In genomic region chr3:137868094-137868913, GRCm38 (mm10) we compare ENCODE assay signal across 8 mouse cellular contexts. TPM values are rescaled to one million over a fixed set of nuclear protein-coding genes. Genes with fewer than 3 reads are reported as not detected.
DNase-seq lines count a peak whose midpoint lies in the region; ATAC-seq lines count a peak whose summit lies in the region.

No protein-coding gene starts in this region.

- peak; percentile 4; the same call in 1 of the 2 replicates for ATAC-seq in intestine, embryonic 16.5 days
- no peak for ATAC-seq in neural tube, embryonic 15.5 days (ENCODE audit: low FRiP score)
- no peak for ATAC-seq in megakaryocyte progenitor cell, adult 5-6 weeks (replicated peaks; ENCODE audit: poor library complexity)

- intact Hi-C loops in heart, postnatal 36 days (cut with DNase I): loop anchor here (5.0 kb wide), 2 partner anchors 199 to 574 kb away; partner anchors contain the start of genes 1110002E22Rik, Adh5 and Gm5105

- WGBS in heart, embryonic 10.5 days: 4% methylated on average over 26 of the region's 26 CpGs
- 3% methylated on average over 26 of the region's 26 CpGs for WGBS in intestine, embryonic 16.5 days
- WGBS in neural tube, embryonic 15.5 days: 3% methylated on average over 22 of the region's 26 CpGs

- H3K4me1 ChIP-seq in heart, embryonic 10.5 days: peaks cover 8% of the 10 kb centered on the region; the same call in 1 of the 2 replicates
- peaks cover 7% of the 10 kb centered on the region for H3K4me1 ChIP-seq in intestine, embryonic 16.5 days (ENCODE audit: control insufficient read depth, insufficient read depth, low read length)
- H3K4me1 ChIP-seq in neural tube, embryonic 15.5 days: peaks cover 27% of the 10 kb centered on the region

- H3K27me3 ChIP-seq in heart, embryonic 10.5 days (ENCODE audit: insufficient read depth, poor library complexity, severe bottlenecking): no peaks in the 10 kb centered on the region
- H3K27me3 ChIP-seq in intestine, embryonic 16.5 days (replicated peaks; ENCODE audit: control insufficient read depth, insufficient read depth, low read length): no peaks in the 10 kb centered on the region
- H3K27me3 ChIP-seq in neural tube, embryonic 15.5 days (replicated peaks): no peaks in the 10 kb centered on the region

- no peaks in the 10 kb centered on the region for H3K9me3 ChIP-seq in heart, embryonic 10.5 days
- H3K9me3 ChIP-seq in intestine, embryonic 16.5 days (ENCODE audit: control insufficient read depth, low read length): no peaks in the 10 kb centered on the region
- H3K9me3 ChIP-seq in neural tube, embryonic 15.5 days (replicated peaks): no peaks in the 10 kb centered on the region

- H3K9ac ChIP-seq in intestine, embryonic 16.5 days (ENCODE audit: low read depth, low read length): peak overlapping the region; percentile 98
- peak overlapping the region; percentile 99 for H3K9ac ChIP-seq in neural tube, embryonic 15.5 days (replicated peaks)

- peak overlapping the region; percentile 91 for H3K4me2 ChIP-seq in intestine, embryonic 16.5 days (ENCODE audit: low read depth, low read length)
- peak overlapping the region; percentile 80 for H3K4me2 ChIP-seq in neural tube, embryonic 15.5 days

- peak; percentile 82 for DNase-seq in heart, embryonic 10.5 days (ENCODE audit: low spot score)
- no peak for DNase-seq in heart, postnatal 36 days
- peak; percentile 54 for DNase-seq in 416B (ENCODE audit: low read depth)
- DNase-seq in embryo, embryonic 11.5 days (ENCODE audit: low read depth, low spot score): peak; percentile 11
- DNase-seq in cerebellum, postnatal 14 days: no peak

- H3K4me3 ChIP-seq in heart, embryonic 10.5 days: peak overlapping the region; percentile 87
- H3K4me3 ChIP-seq in intestine, embryonic 16.5 days (ENCODE audit: low read length): peak overlapping the region; percentile 91
- peak overlapping the region; percentile 92 for H3K4me3 ChIP-seq in neural tube, embryonic 15.5 days (replicated peaks)

- H3K36me3 ChIP-seq in heart, embryonic 10.5 days: peaks cover 8% of the 10 kb centered on the region
- H3K36me3 ChIP-seq in intestine, embryonic 16.5 days (ENCODE audit: control insufficient read depth, insufficient read depth, low read length): no peaks in the 10 kb centered on the region
- H3K36me3 ChIP-seq in neural tube, embryonic 15.5 days: no peaks in the 10 kb centered on the region

- H3K27ac ChIP-seq in heart, embryonic 10.5 days: peak overlapping the region; percentile 99
- peak overlapping the region; percentile 99 for H3K27ac ChIP-seq in intestine, embryonic 16.5 days (ENCODE audit: low read length)
- peak overlapping the region; percentile 97 for H3K27ac ChIP-seq in neural tube, embryonic 15.5 days (replicated peaks)

RNA-seq across cellular contexts. Expression of gene Dnajb14, which starts 0.8 kb away (rescaled TPM):
- 11.1 and 12.9 TPM in 2 replicates for polyA plus RNA-seq in heart, embryonic 10.5 days (2016; fragmentation: Nextera tagmentation; extraction: Ambion mirVana)
- total RNA-seq in heart, postnatal 36 days (2021): 1 to 10 TPM; 8.4 to 8.8 TPM
- 8.6 and 9.6 TPM in 2 replicates for polyA plus RNA-seq in intestine, embryonic 16.5 days (2015; fragmentation: Nextera tagmentation; extraction: Ambion mirVana)
- polyA plus RNA-seq in neural tube, embryonic 15.5 days (2015; fragmentation: Nextera tagmentation; extraction: Ambion mirVana): 15.1 and 17.8 TPM in 2 replicates
- 4.5 and 7.3 TPM in 2 replicates for total RNA-seq in megakaryocyte progenitor cell, adult 5-6 weeks (2015)
- total RNA-seq in megakaryocyte progenitor cell, adult 5-6 weeks (2017): 5.4 and 6.2 TPM in 2 replicates

RNA-seq across cellular contexts. Expression of gene H2afz, which starts 4.0 kb away (rescaled TPM):
- polyA plus RNA-seq in heart, embryonic 10.5 days (2016; fragmentation: Nextera tagmentation; extraction: Ambion mirVana): 1,437 and 1,931 TPM in 2 replicates
- 10 to 100 TPM; 60.4 to 61.0 TPM for total RNA-seq in heart, postnatal 36 days (2021)
- polyA plus RNA-seq in intestine, embryonic 16.5 days (2015; fragmentation: Nextera tagmentation; extraction: Ambion mirVana): 1,225 and 1,412 TPM in 2 replicates
- polyA plus RNA-seq in neural tube, embryonic 15.5 days (2015; fragmentation: Nextera tagmentation; extraction: Ambion mirVana): 714 and 880 TPM in 2 replicates
- 1,493 and 1,629 TPM in 2 replicates for total RNA-seq in megakaryocyte progenitor cell, adult 5-6 weeks (2015)
- 1,461 and 1,542 TPM in 2 replicates for total RNA-seq in megakaryocyte progenitor cell, adult 5-6 weeks (2017)

RNA-seq across cellular contexts. Expression of gene Lamtor3, which starts 50.0 kb away (rescaled TPM):
- polyA plus RNA-seq in heart, embryonic 10.5 days (2016; fragmentation: Nextera tagmentation; extraction: Ambion mirVana): 99.2 and 100 TPM in 2 replicates
- total RNA-seq in heart, postnatal 36 days (2021): 10 to 100 TPM; 91.1 to 93.8 TPM
- 160 and 162 TPM in 2 replicates for polyA plus RNA-seq in intestine, embryonic 16.5 days (2015; fragmentation: Nextera tagmentation; extraction: Ambion mirVana)
- polyA plus RNA-seq in neural tube, embryonic 15.5 days (2015; fragmentation: Nextera tagmentation; extraction: Ambion mirVana): 128 and 132 TPM in 2 replicates
- 61.3 and 77.5 TPM in 2 replicates for total RNA-seq in megakaryocyte progenitor cell, adult 5-6 weeks (2015)
- total RNA-seq in megakaryocyte progenitor cell, adult 5-6 weeks (2017): 66.2 and 76.7 TPM in 2 replicates

Comparison
In these comparisons a context has a peak if more than half of its experiments do, and no peak if none do; other contexts are left out.
1. DNase-seq: peak in heart, embryonic 10.5 days (single experiment), 416B (single experiment) and embryo, embryonic 11.5 days (single experiment); none in heart, postnatal 36 days (0 of 2) and cerebellum, postnatal 14 days (0 of 2).
2. Peak in every context shown above with its lines, with median percentiles within 50 percentile points of each other: H3K27ac ChIP-seq and H3K4me3 ChIP-seq.